Mouse (Mus musculus) ovary, postnatal 14 days (tissue): ENCODE measurements around the gene Tsga10.

ENCODE experiments used
- DNase-seq: peaks from one replicate; pipeline ENCODE4 v3.0.0; 2022; ENCODE audit warnings: low spot score

Gene Tsga10

GRCm38 (mm10) chr1:37866286-37866685 is at the start of gene Tsga10:
TSS of gene Tsga10 (minus strand) at chr1:37866429.
- no peak for DNase-seq

GRCm38 (mm10) chr1:37912751-37913150 is 46.5 kb upstream of the Tsga10 start:
- DNase-seq = no peak

- peak; percentile 23 for DNase-seq
Observed at GRCm38 (mm10) chr1:37903178-37903577, 36.9 kb upstream of the Tsga10 start.

GRCm38 (mm10) chr1:37900288-37900687 is 34.1 kb upstream of the Tsga10 start:
- DNase-seq = no peak

- DNase-seq = no peak
Observed at GRCm38 (mm10) chr1:37899816-37900215, 33.6 kb upstream of the Tsga10 start.

GRCm38 (mm10) chr1:37894606-37895005 is 28.4 kb upstream of the Tsga10 start:
- DNase-seq = no peak

- DNase-seq = no peak
Observed at GRCm38 (mm10) chr1:37891400-37891799, 25.2 kb upstream of the Tsga10 start.

- DNase-seq = peak; percentile 82
Observed at GRCm38 (mm10) chr1:37890025-37890652, 23.9 kb upstream of the Tsga10 start, which contains the start of the genes Mitd1 and Mrpl30. TSS of gene Mitd1 (minus strand) at chr1:37890411. TSS of gene Mrpl30 (plus strand) at chr1:37890477.

GRCm38 (mm10) chr1:37889206-37889605 is 23.0 kb upstream of the Tsga10 start:
- no peak for DNase-seq

GRCm38 (mm10) chr1:37884451-37884850 is 18.2 kb upstream of the Tsga10 start:
- DNase-seq = no peak

GRCm38 (mm10) chr1:37883411-37883810 is 17.2 kb upstream of the Tsga10 start:
- no peak for DNase-seq

GRCm38 (mm10) chr1:37877736-37878460 is 11.7 kb upstream of the Tsga10 start:
- no peak for DNase-seq

- no peak for DNase-seq
Observed at GRCm38 (mm10) chr1:37873157-37873556, 6.9 kb upstream of the Tsga10 start.

- peak; percentile 61 for DNase-seq
Observed at GRCm38 (mm10) chr1:37872131-37873067, 6.2 kb upstream of the Tsga10 start.

GRCm38 (mm10) chr1:37871704-37872103 is 5.5 kb upstream of the Tsga10 start, which contains the start of gene Lipt1:
TSS of gene Lipt1 (plus strand) at chr1:37871738.
- peak; percentile 13 for DNase-seq

- no peak for DNase-seq
Observed at GRCm38 (mm10) chr1:37869362-37869761, 3.1 kb upstream of the Tsga10 start.

- no peak for DNase-seq
Observed at GRCm38 (mm10) chr1:37868640-37869039, 2.4 kb upstream of the Tsga10 start.

GRCm38 (mm10) chr1:37867684-37868322 is 1.6 kb upstream of the Tsga10 start:
- DNase-seq = no peak

GRCm38 (mm10) chr1:37867056-37867455 is 827 bp upstream of the Tsga10 start:
- peak; percentile 21 for DNase-seq

- no peak for DNase-seq
Observed at GRCm38 (mm10) chr1:37865401-37866215, 621 bp downstream of the Tsga10 start.
